Mouse (Mus musculus): Measurements from ENCODE around the gene Thsd4. TPM values are rescaled to one million over a fixed set of nuclear protein-coding genes. Genes with fewer than 3 reads are reported as not detected.

Gene Thsd4
- polyA plus RNA-seq, 1 experiment from 2014 or later = 13.6 TPM

Other genes starting within 250 kb of the Thsd4 start
- 20.6 and 21.7 TPM in 2 replicates for gene Lrrc49, start 166.1 kb upstream of the Thsd4 start, polyA plus RNA-seq (2015; fragmentation: Nextera tagmentation; extraction: Ambion mirVana)
- gene Larp6, start 190.9 kb upstream of the Thsd4 start, polyA plus RNA-seq (2015; fragmentation: Nextera tagmentation; extraction: Ambion mirVana) = 4.8 and 5.1 TPM in 2 replicates